Mouse (Mus musculus): ENCODE measurements around the gene Clec2h.
A peak's percentile ranks its signal among the peaks of the same experiment; 100 is the strongest.
"Not testable (repeated sequence)": the region's sequence is repeated elsewhere in the genome, so short reads cannot be mapped to it uniquely, and the experiment has no call there.

The Clec2h gene

DNA sequence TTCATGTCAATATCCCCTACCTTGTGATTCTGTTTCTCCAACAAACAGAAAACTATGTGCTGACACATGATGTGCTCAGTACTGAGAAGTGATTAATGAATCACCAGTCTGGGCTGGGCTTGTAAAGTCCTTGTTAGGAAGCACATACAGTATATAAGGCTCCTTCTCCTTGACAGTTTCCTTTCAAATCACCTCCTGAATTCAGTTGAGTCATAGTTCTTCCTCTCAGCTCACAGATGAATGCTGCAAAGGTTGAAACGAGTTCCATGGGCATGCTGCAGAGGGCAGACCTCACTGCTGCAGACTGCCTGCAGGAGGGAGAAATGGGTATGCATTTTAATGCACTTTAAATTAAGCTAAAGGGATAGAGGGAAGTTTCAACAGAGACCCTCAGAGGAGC, at the start of gene Clec2h:
TSS of gene Clec2h (plus strand) at position 180 of the 400 bp plus-strand sequence.
- peak; percentile 2 for DNase-seq (ENCODE audit: low read depth, low spot score)

DNA sequence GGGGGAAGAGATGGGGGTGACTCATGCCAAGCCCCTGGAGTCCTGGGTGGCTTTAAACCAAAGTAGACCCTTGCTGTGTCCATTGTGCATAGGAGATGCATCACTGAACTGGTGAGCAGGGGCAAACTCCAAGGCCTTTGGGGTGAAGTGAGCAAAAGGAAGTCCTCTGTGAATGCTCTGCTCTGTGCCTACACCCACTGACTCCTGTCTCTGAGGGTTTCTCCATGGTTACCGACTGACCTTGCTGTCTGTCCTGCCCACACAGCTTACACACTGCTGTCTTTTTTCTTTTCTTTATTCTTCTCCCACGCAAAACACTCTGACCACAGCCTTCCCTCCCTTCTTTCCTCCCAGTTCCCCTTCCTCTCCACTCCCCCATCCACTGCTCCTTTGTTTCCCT, 39.5 kb upstream of the Clec2h start:
- DNase-seq (ENCODE audit: low read depth, low spot score), result no peak

DNA sequence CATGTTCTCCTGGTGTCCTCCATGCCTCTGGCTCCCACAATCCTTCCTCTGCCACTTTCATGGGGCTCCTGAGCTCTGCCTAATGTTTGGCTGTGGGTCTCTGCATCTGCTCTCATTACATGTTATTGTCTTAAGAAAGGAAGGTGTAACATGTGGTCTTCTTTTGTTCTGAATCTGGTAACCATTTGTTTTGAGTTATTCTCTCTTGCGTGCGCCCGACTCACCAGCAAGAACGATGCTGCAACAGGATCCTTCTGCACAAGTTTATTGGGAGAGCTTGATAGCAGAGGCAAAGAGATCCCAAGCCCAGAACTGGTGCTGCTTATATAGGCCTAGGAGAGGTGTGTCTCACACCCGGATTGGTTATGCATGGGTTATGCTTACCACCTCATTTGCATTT, 38.8 kb upstream of the Clec2h start, which contains the start of gene Klrb1a:
TSS of gene Klrb1a (minus strand) at position 101 of the 400 bp plus-strand sequence.
- not testable (repeated sequence) for DNase-seq (ENCODE audit: low read depth, low spot score)

DNA sequence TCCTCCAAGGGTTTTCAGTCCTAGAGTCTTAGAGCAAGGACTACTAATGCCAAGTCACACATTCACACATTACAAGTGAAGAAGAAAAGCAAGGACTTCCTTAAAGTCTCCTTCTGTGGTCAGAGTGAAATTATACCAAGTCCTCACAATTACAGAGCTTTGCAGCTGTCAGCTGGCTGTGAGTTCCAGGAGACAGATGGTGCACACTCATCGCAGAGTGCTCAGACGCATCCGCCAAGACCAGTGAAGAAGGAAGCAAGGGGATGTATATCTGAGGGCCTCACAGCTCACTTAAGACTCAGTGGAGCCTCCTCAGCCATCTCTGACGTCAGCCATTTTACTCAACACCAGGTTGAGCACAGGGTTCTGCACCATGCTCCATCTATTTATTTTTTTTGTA, 37.8 kb upstream of the Clec2h start:
- DNase-seq (ENCODE audit: low read depth, low spot score), result no peak

DNA sequence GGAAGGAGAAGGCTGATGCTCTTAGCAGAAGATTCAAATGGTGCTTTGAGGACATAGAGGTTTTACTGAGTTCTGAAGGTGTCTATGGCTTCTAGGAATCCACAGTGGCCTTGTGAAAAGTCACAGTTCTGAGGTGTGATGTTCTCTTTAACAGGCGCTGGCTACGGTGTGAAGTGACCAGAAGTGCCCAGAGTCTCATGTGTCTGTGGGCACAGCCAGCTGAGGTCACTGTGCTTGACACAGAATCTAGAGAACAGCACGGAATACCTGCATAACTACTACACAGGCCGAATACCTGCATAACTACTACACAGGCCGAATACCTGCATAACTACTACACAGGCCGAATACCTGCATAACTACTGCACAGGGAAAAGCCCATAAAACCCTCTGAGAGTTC, 36.9 kb upstream of the Clec2h start:
- not testable (repeated sequence) for DNase-seq (ENCODE audit: low read depth, low spot score)

DNA sequence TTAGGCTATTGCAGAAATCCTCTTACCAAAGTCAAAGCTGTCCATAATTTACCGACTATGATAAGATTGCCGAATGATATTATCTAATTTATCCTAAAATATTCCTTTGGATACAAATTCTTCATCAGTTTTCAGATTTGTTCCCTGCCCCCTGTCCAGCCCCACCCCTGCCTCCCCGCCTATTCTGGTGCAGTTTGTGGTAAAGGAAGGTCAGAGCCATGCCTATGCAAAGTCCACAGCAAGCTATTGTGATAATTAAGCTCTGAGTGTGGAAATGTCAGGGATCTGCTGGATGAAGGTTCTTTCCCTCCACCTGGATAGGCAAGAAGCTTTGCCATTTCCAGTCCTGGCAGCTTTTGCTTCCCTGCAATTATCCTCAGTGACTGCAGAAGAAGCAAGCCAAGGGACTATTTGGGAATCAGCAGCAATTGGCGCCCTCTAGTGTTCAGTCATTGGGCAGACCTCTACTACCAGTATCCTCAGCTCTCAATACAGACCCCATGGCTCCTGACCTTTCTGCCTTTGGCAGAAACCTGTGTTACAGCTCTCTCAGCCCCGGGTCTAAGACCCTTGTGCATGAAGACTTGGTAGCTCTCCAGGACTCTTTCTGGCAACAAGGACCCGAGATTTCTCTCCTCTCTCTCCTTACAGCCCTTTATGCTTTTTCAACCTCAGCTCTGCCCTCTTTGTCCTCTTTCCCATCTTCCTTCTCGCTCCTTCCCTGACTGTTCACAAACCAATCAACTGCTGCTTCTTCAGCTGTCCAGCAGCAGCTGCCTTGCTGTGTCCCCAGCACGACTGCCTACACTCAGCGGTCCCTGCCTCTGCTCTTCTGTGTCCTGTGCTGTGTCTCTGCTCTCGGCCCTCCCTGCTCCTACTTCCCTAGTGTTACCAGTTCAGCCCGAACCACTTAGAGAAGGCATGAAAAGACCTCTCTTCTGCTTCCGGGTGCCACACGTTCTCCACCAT, 32.1 kb upstream of the Clec2h start:
- DNase-seq (ENCODE audit: low read depth, low spot score), result peak; percentile 66

DNA sequence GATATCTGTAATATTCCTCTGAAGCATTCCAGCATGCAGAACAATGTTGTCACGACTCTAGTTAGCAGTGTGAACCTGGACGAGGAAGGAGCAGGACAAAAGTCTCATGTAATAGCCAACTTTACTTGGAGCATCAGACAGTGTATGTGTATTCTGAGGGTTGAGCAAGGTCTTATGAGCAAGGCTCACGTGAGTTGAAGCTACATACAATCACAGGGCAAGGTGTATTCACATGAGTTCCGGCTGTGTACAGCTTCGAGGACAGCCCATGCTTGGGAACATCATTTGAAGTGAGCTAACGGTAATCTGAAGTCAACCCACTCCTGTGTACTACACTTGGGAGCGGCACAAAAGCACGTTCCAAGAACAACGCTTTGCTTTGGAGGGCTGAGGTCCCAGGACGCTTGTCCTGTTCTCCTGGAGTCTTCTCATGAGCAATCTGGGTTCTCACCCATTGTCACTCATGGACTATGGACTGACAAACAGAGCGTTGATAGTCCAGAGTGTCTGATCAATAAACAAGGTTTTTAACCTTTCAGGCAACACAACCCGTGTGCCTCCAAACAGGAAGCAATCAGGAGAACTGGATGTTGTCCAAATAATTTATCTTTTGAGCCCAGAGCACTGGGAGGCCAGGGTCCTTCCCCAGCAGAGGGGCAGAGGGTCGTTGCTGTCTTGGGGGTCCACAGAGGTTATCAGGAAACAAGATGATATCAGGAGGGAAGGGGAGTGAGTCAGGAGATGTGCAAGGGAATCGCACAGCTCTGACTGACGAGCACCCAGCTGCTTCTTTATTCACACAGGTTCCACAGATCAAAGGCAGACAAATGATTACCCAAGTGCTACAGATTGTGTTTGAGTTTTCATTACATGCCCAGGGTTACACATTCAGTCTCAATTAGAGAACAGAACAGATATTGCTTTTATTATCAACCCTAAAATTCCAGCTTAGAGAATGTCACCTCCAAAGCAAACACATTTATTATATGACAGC, 31.0 kb upstream of the Clec2h start:
- not testable (repeated sequence) for DNase-seq (ENCODE audit: low read depth, low spot score)

DNA sequence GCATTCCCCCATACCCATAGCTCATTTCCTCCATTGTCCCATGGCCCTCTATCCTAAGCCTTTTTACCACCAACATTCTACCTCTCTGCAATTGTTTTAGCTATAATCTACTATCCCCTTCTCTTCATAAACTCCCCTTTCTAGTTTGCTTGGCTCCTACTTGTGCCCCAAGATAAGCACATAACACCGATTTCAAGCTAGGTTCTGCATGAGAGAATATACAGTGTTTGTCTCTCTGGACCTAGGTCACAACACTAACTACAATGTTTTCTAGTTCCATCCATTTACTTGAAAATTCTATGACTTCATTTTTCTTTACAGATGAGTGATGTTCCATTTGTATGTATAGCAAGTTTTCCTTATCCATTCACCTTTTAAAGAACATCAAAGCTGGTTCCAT, 21.5 kb upstream of the Clec2h start:
- DNase-seq (ENCODE audit: low read depth, low spot score), result no peak

DNA sequence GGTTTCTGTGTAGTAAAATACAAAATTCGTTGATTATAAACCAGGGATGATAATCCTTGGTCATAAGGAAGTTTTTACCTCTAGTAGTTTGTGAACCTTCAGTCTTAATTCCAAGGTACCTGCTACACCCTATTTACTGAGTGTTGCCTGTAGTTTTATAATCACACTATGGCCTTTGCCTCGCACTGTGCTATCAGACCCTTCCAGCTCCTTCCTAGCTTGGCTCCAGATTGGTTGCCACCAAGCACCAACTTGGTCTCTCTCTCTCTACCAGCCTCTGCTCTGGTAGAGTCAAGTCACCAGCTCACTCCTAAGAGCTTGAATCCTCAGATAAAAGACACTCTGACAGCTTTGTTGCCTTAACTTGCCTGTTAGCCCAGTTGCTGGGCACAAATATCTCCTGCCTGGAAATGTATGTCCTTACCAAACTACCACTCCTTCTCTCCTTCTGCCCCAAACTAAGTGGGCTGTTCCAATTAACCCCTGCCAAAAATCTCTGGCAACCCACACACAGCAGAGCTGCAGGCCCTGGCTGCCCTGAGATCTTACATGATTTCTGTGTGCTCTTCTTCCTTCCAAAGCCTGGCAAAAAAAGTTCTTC, 21.0 kb upstream of the Clec2h start:
- no peak for DNase-seq (ENCODE audit: low read depth, low spot score)

DNA sequence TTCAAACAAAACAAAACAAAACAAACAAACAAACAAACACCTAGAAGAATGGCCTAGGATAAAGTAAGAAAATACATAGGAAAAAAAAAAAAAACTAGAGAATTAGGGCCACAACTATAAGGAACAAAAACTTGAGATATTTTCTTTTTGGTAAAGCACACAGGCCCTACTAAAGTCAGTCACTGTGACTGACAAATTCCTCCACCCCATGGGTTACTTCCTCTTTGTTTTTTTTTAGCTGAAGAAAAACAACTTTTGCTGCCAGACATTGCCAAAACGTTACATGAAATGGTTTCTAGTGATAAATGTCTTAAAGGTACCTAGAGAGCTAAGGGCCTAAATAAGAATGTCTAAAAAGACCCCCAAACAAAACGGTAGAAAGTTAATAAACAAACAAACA, 18.2 kb upstream of the Clec2h start:
- no peak for DNase-seq (ENCODE audit: low read depth, low spot score)

DNA sequence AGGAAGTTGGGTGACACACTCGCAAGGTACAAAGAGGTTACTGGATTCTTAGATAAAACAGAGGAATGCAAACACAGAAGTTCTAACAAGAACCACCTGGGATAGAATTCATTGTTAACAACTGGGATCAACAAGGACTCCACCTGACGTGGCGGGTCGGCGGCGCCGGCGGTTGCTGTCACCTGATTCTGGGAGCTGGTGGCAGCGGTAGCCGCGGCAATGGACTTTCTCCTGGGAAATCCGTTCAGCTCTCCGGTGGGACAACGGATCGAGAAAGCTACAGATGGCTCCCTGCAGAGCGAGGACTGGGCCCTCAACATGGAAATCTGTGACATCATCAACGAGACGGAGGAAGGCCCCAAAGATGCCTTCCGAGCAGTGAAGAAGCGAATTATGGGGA, 17.5 kb upstream of the Clec2h start:
- not testable (repeated sequence) for DNase-seq (ENCODE audit: low read depth, low spot score)

DNA sequence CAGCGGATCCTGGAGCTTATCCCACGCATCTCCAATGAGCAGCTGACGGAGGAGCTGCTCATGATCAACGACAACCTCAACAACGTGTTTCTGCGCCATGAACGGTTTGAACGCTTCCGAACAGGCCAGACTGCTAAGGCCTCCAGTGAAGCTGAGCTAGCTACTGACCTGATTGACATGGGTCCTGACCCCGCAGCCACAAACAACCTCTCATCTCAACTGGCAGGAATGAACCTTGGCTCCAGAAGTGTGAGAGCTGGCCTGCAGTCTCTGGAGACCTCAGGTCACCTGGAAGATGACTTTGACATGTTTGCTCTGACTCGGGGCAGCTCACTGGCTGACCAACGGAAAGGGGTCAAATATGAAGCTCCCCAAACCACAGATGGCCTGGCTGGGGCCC, 16.5 kb upstream of the Clec2h start:
- not testable (repeated sequence) for DNase-seq (ENCODE audit: low read depth, low spot score)

DNA sequence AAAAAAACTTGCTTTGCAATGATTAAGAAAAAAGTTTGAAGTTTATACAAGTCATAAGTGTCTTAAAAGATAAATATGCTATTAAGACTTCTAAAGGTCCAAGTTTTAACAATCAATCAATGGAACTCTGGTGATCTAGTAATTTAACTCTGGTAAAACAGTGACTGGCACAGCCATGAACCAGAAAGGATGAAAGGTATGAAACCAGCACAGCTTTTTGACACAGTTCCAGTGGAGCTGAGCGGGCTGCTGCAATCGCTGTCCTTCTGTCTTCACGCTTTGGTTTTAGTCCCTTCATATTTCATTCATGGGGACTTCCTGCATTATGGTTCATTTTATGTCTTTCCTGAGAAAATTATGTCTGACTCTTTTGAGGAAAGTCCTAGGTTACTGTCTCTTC, 12.5 kb upstream of the Clec2h start:
- DNase-seq (ENCODE audit: low read depth, low spot score), result no peak

DNA sequence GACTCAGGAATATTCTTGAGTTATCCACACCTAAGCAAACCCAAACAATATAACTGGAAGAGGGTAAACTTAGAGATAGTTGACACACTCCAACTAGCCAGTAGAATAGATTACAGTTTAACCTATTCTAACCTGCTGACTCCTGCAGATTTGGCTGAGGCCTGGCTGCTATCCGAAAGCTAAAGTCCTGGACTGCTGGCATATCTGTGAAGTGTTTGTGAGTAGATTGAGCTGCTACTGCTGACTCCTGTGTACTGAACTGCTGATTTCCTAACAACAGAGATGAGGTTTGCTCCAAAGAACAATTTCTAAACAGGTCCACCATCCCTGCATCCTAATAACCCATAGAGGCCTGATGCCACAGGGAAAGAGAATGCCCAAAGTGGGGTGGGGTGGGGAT, 12.0 kb upstream of the Clec2h start:
- no peak for DNase-seq (ENCODE audit: low read depth, low spot score)

DNA sequence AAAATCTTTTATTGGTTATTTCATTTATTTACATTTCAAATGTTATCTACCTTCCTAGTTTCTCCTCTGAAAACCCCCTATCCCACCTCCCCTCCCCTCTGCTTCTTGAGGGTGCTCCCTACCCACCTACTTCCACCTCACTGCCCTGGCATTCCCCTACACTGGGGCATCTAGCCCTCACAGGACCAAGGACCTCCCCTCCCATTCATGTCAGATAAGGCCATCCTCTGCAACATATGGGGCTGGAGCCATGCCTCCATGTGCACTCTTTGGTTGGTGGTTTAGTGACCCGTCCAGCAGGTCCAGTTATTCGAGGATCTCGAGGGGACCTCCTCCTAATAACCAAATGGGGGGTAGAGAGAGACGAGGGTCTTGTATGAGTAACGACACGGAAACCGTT, 11.4 kb upstream of the Clec2h start:
- DNase-seq (ENCODE audit: low read depth, low spot score), result not testable (repeated sequence)

DNA sequence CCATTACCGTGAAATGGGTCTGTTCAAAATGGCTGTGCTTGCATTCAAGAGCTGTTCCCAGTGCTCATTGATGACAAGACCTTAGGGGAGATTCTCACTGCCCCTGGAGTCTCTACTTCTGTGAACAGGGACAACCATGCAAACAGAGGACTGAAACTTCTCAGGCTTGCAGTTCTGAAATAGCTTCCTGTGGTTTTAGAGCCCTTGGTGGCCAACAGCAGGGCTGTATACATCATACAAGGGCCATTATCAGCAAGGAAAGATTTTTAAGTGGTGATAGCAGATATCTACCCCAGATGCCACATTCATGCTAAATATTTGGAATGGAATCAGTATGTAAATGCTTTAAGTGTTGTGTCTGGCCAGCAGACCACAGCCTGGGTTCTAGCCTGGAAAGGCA, 9.2 kb upstream of the Clec2h start:
- DNase-seq (ENCODE audit: low read depth, low spot score), result no peak

DNA sequence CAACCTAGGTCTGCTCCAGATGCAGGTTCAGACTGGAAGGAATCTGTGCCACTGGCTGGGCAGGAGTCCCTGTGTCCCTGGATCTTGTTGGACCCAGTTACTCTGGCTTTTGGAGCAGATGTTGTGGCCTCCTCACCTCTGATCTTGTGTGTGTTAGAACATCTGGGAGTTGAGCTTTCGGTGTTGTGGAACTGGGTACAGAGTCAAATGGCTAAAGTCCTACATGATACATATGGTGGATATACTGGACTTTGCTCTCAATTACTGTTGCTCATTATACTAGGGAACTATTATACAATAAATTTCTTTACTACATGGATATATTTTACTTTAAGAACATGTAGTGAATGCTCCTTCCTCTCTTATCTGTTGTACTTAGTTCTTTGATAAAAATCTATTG, 936 bp upstream of the Clec2h start:
- DNase-seq (ENCODE audit: low read depth, low spot score), result no peak

DNA sequence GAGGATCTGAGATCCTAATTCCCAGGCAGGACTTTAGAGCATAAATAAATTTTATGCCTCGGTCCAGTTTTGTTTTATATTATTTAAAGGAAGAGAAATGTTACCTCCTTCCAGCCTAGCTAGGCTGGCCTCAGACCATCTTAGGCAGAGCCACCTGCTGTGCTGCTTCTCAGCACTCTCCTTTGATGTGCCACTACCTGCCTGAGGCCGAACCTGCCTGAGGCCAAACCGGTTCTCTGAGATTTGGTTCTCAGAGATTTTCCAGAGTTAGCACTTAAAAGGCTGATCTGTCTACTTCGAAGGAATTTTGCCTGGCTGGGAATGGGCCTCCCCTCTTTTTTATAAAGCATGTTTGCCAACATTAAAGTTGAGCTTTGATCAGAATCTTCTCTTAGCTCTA, 7.8 kb downstream of the Clec2h start:
- no peak for DNase-seq (ENCODE audit: low read depth, low spot score)

DNA sequence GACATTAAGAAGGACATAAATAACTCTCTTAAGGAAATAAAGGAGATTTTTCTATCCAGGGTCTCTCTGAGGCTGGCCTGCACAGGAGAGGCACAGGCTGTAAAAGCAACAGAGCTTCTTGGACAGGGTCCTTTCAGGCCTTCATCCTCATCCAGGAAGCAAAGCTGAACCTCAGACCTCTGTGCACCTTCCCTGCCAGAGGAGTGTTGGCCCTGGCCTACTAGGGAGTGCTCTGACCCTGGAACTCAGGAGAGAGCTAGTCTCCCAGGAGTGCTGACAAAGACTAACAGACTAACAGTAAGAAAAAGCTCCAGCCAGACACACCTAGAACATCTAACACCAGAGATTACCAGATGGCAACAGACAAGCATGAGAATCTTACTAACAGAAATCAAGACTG, 17.4 kb downstream of the Clec2h start:
- DNase-seq (ENCODE audit: low read depth, low spot score), result no peak

DNA sequence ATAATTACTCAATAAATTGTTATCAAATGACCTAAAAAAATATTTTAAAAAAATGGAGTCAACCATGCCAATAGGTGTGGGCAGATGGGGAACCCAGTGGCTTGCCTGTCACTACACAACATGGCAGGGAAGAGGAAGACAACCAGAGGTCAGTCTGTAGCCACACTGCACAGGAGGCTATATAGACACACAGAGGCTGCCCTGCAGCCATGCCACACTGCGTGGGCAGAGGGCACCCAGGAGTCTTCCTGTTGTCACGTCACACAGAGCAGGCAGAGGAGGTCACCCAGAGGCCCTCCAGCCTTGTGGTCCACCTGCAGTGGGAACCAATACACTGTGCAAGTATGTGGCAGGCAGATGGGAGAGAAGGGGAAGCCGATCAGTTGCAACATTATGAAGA, 39.5 kb downstream of the Clec2h start:
- DNase-seq (ENCODE audit: low read depth, low spot score), result no peak

DNA sequence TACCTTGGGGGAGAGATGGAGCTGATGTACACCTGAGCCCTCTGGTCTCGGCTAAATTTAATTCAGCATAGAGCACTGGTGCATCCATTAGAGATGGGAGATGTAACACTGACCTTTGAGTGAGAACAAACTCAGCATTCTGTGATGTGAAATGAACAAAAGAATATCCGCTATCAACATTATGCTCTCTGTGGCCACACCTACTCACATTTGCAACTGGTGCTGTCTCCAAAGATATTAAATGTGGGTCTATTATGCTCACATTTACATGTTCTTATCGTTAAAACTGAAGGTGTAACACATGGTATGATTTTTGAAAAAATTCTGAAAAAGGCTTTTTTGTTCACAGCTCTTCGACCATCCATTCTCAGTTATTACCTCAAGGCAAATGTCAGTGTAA, 60.8 kb downstream of the Clec2h start, which contains the start of gene Klrb1:
TSS of gene Klrb1 (minus strand) at position 101 of the 400 bp plus-strand sequence.
- no peak for DNase-seq (ENCODE audit: low read depth, low spot score)
